Mouse (Mus musculus) midbrain, embryonic 14.5 days (tissue): ENCODE results near the gene Ccp110. TPM values are rescaled to one million over a fixed set of nuclear protein-coding genes. Genes with fewer than 3 reads are reported as not detected.

ENCODE experiments used
- polyA plus RNA-seq: library from polyadenylated mRNA; unstranded; fragments of >200 nt; fragmentation: Nextera tagmentation; extraction: Ambion mirVana; gene quantifications from 2 replicates; pipeline ENCODE4 v1.2.1, GENCODE M21; 2014

Gene Ccp110
- polyA plus RNA-seq, 1 experiment from 2014 or later, result 20.1 TPM

Other genes starting within 250 kb of the Ccp110 start
- gene Itpripl2, start 220.6 kb upstream of the Ccp110 start, polyA plus RNA-seq, result 0.28 and 0.63 TPM in 2 replicates
- 93.7 and 103 TPM in 2 replicates for gene Coq7, start 179.2 kb upstream of the Ccp110 start, polyA plus RNA-seq
- 4.3 and 5.9 TPM in 2 replicates for gene Tmc7, start 127.8 kb upstream of the Ccp110 start, polyA plus RNA-seq
- 0.15 and 0.28 TPM in 2 replicates for gene Tmc5, start 115.3 kb upstream of the Ccp110 start, polyA plus RNA-seq
- gene Gde1, start 6.8 kb upstream of the Ccp110 start, polyA plus RNA-seq, result 200 and 209 TPM in 2 replicates
- gene Vps35l, start 27.7 kb downstream of the Ccp110 start, polyA plus RNA-seq, result 83.6 and 101 TPM in 2 replicates
- 3.8 and 3.9 TPM in 2 replicates for gene Iqck, start 143.2 kb downstream of the Ccp110 start, polyA plus RNA-seq
- gene Knop1, start 143.7 kb downstream of the Ccp110 start, polyA plus RNA-seq, result 64.9 and 69.5 TPM in 2 replicates